Mouse (Mus musculus) left cerebral cortex, postnatal 10 days (tissue): ENCODE data around the gene Golt1a. TPM values are rescaled to one million over a fixed set of nuclear protein-coding genes. Genes with fewer than 3 reads are reported as not detected.

Experiments
- DNase-seq, 2 experiments: peaks; one replicate each; pipeline ENCODE4 v3.0.0; 2021 to 2022; ENCODE audit warnings: low spot score in 2 of 2, mixed read lengths in 1 of 2; ENCODE audit errors: extremely low spot score in 1 of 2
- intact Hi-C: fragments of 180-260 bp; cut with DNase I; formaldehyde crosslinking; loops from one replicate; pipeline ENCODE4 v1.15.1; 2025
- total RNA-seq, 2 experiments: library from RNA; stranded (reverse); gene quantifications; 2 replicates each; pipeline ENCODE4 v1.2.3; 2021

Golt1a gene
- under 1 TPM in 1 of 2 experiments, not detected in 1; 0.39 TPM for total RNA-seq

DNA sequence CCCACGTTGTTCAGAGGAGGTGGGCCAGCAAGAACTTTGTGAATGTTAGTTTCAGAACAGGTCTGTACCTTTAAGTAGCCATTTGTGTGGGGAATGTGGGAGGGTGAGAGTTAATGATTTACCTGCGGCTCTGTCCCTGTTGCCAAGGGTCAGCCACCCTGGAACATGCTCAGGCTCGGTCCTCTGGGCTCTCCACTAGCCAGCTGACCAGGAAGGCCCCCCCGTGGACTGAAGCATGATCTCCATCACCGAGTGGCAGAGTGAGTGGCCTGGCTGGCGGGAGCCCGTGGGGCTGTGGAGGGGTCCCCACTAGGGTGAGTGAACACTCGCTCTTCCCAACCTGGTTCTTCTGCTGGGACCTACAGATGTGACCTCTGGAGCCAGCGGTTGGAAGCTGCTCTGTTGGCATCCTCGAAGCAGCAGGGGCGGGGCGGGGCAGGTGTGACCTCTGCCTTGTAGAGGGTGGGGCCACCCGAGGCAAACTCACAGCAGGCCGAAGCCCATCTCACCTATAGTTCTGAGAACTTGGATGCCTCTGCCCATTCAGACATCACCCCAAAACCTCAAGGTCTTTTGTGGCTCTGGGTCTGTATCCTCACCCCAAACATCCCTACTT is at the start of gene Golt1a:
TSS of gene Golt1a (plus strand) at position 149 of the 616 bp plus-strand sequence.
- peak in 1 of 2 experiments; percentile 45 for DNase-seq
- intact Hi-C loops, result loop anchor here (5.0 kb wide), 1 partner anchor 303 kb away; the partner anchor contains the start of gene Snrpe

- intact Hi-C loops, result loop anchor here (10.0 kb wide), 1 partner anchor 78 kb away; no protein-coding TSS in a partner anchor
- DNase-seq, result no peak
Observed at GRCm38 (mm10) chr1:133262628-133263027, 47.0 kb upstream of the Golt1a start.

GRCm38 (mm10) chr1:133263134-133263533 is 46.5 kb upstream of the Golt1a start:
- no peak for DNase-seq
- intact Hi-C loops, result loop anchor here (10.0 kb wide), 1 partner anchor 78 kb away; no protein-coding TSS in a partner anchor

- no peak for DNase-seq
- intact Hi-C loops, result loop anchor here (10.0 kb wide), 1 partner anchor 80 kb away; no protein-coding TSS in a partner anchor
Observed at GRCm38 (mm10) chr1:133264367-133264766, 45.2 kb upstream of the Golt1a start.

- intact Hi-C loops, result loop anchor here (10.0 kb wide), 1 partner anchor 80 kb away; no protein-coding TSS in a partner anchor
Observed at GRCm38 (mm10) chr1:133265114-133265766, 44.4 kb upstream of the Golt1a start.

GRCm38 (mm10) chr1:133267094-133267493 is 42.5 kb upstream of the Golt1a start:
- DNase-seq, result no peak
- intact Hi-C loops, result loop anchor here (10.0 kb wide), 1 partner anchor 82 kb away; no protein-coding TSS in a partner anchor

More at GRCm38 (mm10) chr1:133265114-133265766, 44.4 kb upstream of the Golt1a start:
- DNase-seq, result peak in 1 of 2 experiments; percentile 20

DNA sequence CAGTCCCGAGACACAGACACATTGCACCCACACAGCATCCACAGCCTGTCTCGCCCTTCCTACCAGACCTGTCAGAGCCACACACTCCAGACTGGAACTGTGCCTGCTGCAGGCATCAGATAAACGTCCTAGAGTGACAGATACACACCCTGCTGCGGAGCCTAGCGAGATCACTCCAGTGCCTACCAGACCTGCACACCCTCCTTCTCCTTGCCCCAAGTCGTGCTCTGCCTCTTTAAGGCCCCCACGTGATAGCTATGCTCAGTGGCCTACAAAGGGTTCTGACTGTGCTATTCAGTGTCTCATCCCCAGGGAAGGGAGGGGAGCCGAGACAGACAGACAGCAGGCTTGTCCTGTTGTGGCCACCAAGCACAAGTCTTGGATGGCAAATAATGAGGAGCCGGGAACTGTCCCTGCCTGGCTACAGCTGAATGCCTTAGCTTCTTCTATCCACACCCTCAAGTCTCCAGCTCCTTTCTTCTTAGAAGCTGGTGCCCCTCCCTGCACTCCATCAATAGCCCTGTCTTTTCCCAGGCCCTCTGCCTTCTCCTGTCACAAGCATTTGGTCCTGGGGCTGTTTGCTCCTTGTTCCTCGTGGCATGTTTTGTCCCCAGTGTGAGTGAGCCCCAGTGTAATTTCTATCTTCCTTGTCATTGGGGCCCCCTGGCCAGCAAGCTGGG is 41.6 kb upstream of the Golt1a start:
- intact Hi-C loops, result loop anchor here (10.0 kb wide), 1 partner anchor 83 kb away; no protein-coding TSS in a partner anchor
- peak in 1 of 2 experiments; percentile 41 for DNase-seq

DNA sequence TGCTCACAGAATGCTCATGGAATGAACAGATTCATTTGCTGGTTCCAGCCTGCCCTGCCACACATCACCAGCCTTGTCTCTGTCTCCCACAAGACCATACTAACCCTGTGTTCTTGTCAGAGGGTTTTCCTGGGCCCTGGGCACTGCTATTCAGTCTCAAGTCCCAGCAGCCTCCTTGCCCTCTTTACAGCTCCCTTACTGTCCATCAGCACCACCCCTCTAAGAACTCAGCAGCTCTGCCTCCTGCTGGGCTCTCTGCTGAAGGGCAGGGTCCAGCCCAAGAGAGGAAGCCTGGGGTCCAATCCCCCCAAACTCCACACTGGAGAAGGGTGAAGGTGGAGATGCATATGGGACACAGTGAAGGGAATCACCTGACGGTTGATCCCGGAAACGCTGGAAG is 41.1 kb upstream of the Golt1a start:
- peak in 1 of 2 experiments; percentile 35 for DNase-seq
- intact Hi-C loops, result loop anchor here (10.0 kb wide), 1 partner anchor 84 kb away; no protein-coding TSS in a partner anchor

DNA sequence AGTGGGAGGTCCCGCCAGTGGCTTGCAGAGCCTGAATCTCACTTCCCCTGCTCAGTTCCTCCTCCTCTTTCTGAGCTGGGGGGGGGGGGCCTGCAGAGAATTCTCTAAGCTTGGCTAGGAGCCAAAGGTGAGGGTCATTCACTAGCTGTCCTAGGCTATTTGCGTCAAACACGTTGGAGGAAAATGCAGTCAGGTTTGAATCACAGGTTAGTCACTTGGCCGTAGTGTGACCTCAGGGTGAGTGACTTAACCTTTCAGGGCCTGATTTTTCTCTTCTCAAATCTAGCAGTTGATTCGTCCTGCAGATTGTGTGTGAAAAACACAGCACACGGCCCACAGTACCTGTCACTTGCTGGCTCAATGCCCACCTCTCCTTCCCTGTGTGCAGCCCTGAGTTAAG is 39.3 kb upstream of the Golt1a start:
- intact Hi-C loops, result no loop called here
- DNase-seq, result no peak

DNA sequence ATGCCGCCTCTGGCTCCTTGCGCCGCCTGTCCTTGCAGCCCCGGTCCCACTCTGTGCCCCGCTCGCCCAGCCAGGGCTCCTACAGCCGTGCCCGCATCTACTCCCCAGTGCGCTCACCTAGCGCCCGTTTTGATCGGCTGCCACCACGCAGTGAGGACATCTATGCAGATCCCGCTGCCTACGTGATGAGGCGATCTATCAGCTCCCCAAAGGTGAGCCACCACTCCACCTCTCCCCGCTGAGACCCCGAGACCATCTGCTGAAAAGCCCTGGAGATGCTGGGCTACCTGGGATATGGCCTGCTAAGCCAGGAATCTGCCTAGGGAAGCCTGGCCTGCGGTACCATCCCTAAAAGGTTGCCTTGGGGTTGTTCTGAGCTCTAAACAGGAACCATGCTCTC is 35.4 kb upstream of the Golt1a start:
- intact Hi-C loops, result no loop called here
- DNase-seq, result no peak

DNA sequence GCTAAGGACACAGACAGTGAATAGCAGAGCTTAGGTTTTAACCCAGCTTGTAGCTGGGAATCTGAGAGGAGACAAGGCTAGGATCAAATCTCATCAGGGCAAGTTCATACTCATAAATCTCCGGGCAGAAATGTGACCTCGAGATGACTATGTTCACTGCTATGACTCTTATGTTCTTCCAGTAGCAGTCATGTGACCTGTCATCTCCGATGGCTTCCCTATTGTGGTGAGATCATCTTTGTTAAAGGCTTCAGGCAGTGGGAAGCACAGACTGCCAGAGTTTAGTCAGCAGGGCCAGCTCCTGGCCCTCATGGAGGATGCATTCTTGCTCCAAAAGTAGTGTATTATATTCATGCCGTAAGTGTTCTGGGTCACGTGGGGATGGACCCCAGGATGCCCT is 32.6 kb upstream of the Golt1a start:
- intact Hi-C loops, result no loop called here
- DNase-seq, result no peak

DNA sequence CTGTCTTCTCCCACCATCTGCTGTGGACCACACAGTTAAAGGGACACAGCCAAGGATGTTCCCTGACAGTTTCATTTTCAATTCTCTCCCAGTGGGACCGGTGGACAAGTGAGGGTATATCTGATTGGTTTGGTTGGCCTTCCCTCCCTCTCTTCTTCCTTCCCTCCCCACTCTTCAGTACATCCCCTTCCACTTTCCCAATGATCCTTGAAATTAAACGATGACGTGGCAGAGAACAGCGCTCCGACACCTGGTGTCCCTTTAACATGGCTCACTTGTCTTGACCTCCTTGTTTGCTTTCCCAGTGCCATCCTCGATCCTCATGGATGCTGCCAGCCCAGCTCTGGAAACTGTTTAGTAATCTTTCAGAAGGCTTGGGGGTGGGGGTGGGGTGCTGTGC is 31.1 kb upstream of the Golt1a start:
- no peak for DNase-seq
- intact Hi-C loops, result no loop called here

GRCm38 (mm10) chr1:133278946-133279631 is 30.5 kb upstream of the Golt1a start:
- intact Hi-C loops, result no loop called here
- DNase-seq, result no peak

- intact Hi-C loops, result no loop called here
- no peak for DNase-seq
Observed at GRCm38 (mm10) chr1:133279632-133280093, 29.9 kb upstream of the Golt1a start.

- no peak for DNase-seq
- intact Hi-C loops, result no loop called here
Observed at GRCm38 (mm10) chr1:133280537-133280936, 29.1 kb upstream of the Golt1a start.

GRCm38 (mm10) chr1:133285907-133286306 is 23.7 kb upstream of the Golt1a start:
- DNase-seq, result no peak
- intact Hi-C loops, result no loop called here

- DNase-seq, result no peak
- intact Hi-C loops, result no loop called here
Observed at GRCm38 (mm10) chr1:133287051-133287450, 22.5 kb upstream of the Golt1a start.

GRCm38 (mm10) chr1:133287880-133288279 is 21.7 kb upstream of the Golt1a start:
- intact Hi-C loops, result no loop called here
- DNase-seq, result no peak

- no peak for DNase-seq
- intact Hi-C loops, result no loop called here
Observed at GRCm38 (mm10) chr1:133291888-133292287, 17.7 kb upstream of the Golt1a start.
